Mouse (Mus musculus) MEL (cell line): ENCODE results near the gene Klhl41. TPM values are rescaled to one million over a fixed set of nuclear protein-coding genes. Genes with fewer than 3 reads are reported as not detected.

Source experiments
- DNase-seq: peaks from one replicate; pipeline ENCODE4 v3.0.0; 2011; ENCODE audit warnings: low read depth, low spot score
- H3K27ac ChIP-seq: 2 replicates; pipeline ENCODE4 v1.5.1; 2012; ENCODE audit warnings: low read depth, mild to moderate bottlenecking, control low read depth, low read length, moderate library complexity; ENCODE audit not compliant: control insufficient read depth
- H3K27me3 ChIP-seq, 2 experiments: fragments of 150-350 bp in 1 of 2; sonication (generic) in 1 of 2; 2 replicates each; pipeline ENCODE4 v1.6.1; 2012; ENCODE audit warnings: low read length in 2 of 2, mild to moderate bottlenecking in 2 of 2, improper control_type of control experiment in 1 of 2, moderate library complexity in 1 of 2; ENCODE audit not compliant: insufficient read depth in 2 of 2, control insufficient read depth in 1 of 2
- H3K36me3 ChIP-seq, 2 experiments: 2 replicates each; pipeline ENCODE4 v1.6.1; 2012 to 2014; ENCODE audit warnings: low read length in 2 of 2, improper control_type of control experiment in 1 of 2, inconsistent platforms in 1 of 2, mild to moderate bottlenecking in 1 of 2; ENCODE audit not compliant: insufficient read depth in 2 of 2, control insufficient read depth in 1 of 2
- H3K4me1 ChIP-seq, 2 experiments: fragments of 150-350 bp in 1 of 2; sonication (generic) in 1 of 2; 2 replicates each; pipeline ENCODE4 v1.6.1; 2012; ENCODE audit warnings: low read length in 2 of 2, improper control_type of control experiment in 1 of 2, mild to moderate bottlenecking in 1 of 2; ENCODE audit not compliant: insufficient read depth in 2 of 2, control insufficient read depth in 1 of 2
- H3K4me3 ChIP-seq, 2 experiments: fragments of 150-350 bp in 1 of 2; sonication (generic) in 1 of 2; 2 replicates each; pipeline ENCODE4 v1.5.1; 2012; ENCODE audit warnings: low read depth in 2 of 2, low read length in 2 of 2, mild to moderate bottlenecking in 2 of 2, moderate library complexity in 2 of 2, control low read depth in 1 of 2, improper control_type of control experiment in 1 of 2; ENCODE audit not compliant: control insufficient read depth in 1 of 2, insufficient read depth in 1 of 2
- H3K79me2 ChIP-seq: 2 replicates; pipeline ENCODE4 v1.6.1; 2012; ENCODE audit warnings: mild to moderate bottlenecking, low read length, moderate library complexity; ENCODE audit not compliant: control insufficient read depth, poor library complexity, insufficient read depth
- H3K9ac ChIP-seq: 2 replicates; pipeline ENCODE4 v1.6.1; 2012; ENCODE audit warnings: low read depth, mild to moderate bottlenecking, control low read depth, low read length, moderate library complexity; ENCODE audit not compliant: control insufficient read depth, poor library complexity, severe bottlenecking
- H3K9me3 ChIP-seq: fragments of 150-350 bp; sonication (generic); replicated peaks from 2 replicates; pipeline ENCODE4 v1.6.1; 2012; ENCODE audit warnings: mild to moderate bottlenecking, low read length, improper control_type of control experiment, moderate library complexity; ENCODE audit not compliant: insufficient read depth
- CHD2 ChIP-seq: IDR thresholded peaks from 2 replicates; pipeline ENCODE4 v1.6.1; 2011; ENCODE audit warnings: low read length, improper control_type of control experiment
- CTCF ChIP-seq, 3 experiments: IDR thresholded peaks in 2 of 3; conservative IDR thresholded peaks in 1 of 3; 2 replicates each; pipeline ENCODE4 v1.5.1; 2011 to 2012; ENCODE audit warnings: low read length in 3 of 3, low read depth in 2 of 3, mild to moderate bottlenecking in 2 of 3, improper control_type of control experiment in 1 of 3, inconsistent platforms in 1 of 3, mixed read lengths in 1 of 3, moderate library complexity in 1 of 3; ENCODE audit not compliant: control insufficient read depth in 1 of 3, insufficient read depth in 1 of 3, poor library complexity in 1 of 3, severe bottlenecking in 1 of 3
- EP300 ChIP-seq, 2 experiments: IDR thresholded peaks; 2 replicates each; pipeline ENCODE4 v1.6.1; 2011; ENCODE audit warnings: improper control_type of control experiment in 2 of 2, low read length in 2 of 2, low read depth in 1 of 2, mild to moderate bottlenecking in 1 of 2
- GATA1 ChIP-seq: IDR thresholded peaks from 2 replicates; pipeline ENCODE4 v1.6.1; 2011; ENCODE audit warnings: low read depth, low read length, improper control_type of control experiment
- JUND ChIP-seq: IDR thresholded peaks from 2 replicates; pipeline ENCODE4 v1.6.1; 2011; ENCODE audit warnings: low read depth, mild to moderate bottlenecking, improper control_type of control experiment, low read length
- KAT2A ChIP-seq: conservative IDR thresholded peaks from 2 replicates; pipeline ENCODE4 v1.6.1; 2012; ENCODE audit warnings: low read depth, low read length, improper control_type of control experiment, inconsistent platforms
- MAZ ChIP-seq: IDR thresholded peaks from 2 replicates; pipeline ENCODE4 v1.6.1; 2012; ENCODE audit warnings: low read depth, mild to moderate bottlenecking, inconsistent platforms, low read length, improper control_type of control experiment
- MEF2A ChIP-seq: IDR thresholded peaks from 2 replicates; pipeline ENCODE4 v1.6.1; 2014; ENCODE audit warnings: low read depth, mild to moderate bottlenecking, inconsistent platforms, low read length, improper control_type of control experiment; ENCODE audit not compliant: poor library complexity, insufficient replicate concordance, severe bottlenecking; ENCODE audit errors: extremely low read depth
- POLR2AphosphoS2 ChIP-seq: IDR thresholded peaks from 2 replicates; pipeline ENCODE4 v1.6.1; 2011; ENCODE audit warnings: low read length, improper control_type of control experiment
- POLR2AphosphoS5 ChIP-seq: IDR thresholded peaks from 2 replicates; pipeline ENCODE4 v1.6.1; 2012; ENCODE audit warnings: low read depth, borderline replicate concordance, mild to moderate bottlenecking, inconsistent platforms, low read length, moderate library complexity, mixed read lengths
- SIN3A ChIP-seq: IDR thresholded peaks from 2 replicates; pipeline ENCODE4 v1.6.1; 2012; ENCODE audit warnings: low read length, improper control_type of control experiment, inconsistent platforms
- SMC3 ChIP-seq: IDR thresholded peaks from 2 replicates; pipeline ENCODE4 v1.6.1; 2011; ENCODE audit warnings: low read depth, low read length, improper control_type of control experiment
- TCF12 ChIP-seq: IDR thresholded peaks from 2 replicates; pipeline ENCODE4 v1.6.1; 2014; ENCODE audit warnings: low read depth, mild to moderate bottlenecking, inconsistent platforms, low read length, improper control_type of control experiment, moderate library complexity
- ZC3H11A ChIP-seq: IDR thresholded peaks from 2 replicates; pipeline ENCODE4 v1.6.1; 2012; ENCODE audit warnings: low read depth, mild to moderate bottlenecking, inconsistent platforms, low read length, improper control_type of control experiment
- polyA plus RNA-seq, 2 experiments: library from polyadenylated mRNA; stranded (reverse) in 1 of 2; unstranded in 1 of 2; fragments of >175 nt in 1 of 2; fragments of >200 nt in 1 of 2; gene quantifications; 2 replicates each; pipeline versions ENCODE4 v1.2.1 to v1.2.4; 2012; ENCODE audit warnings: low replicate concordance in 2 of 2, low read depth in 1 of 2; ENCODE audit not compliant: insufficient read length in 2 of 2, insufficient read depth in 1 of 2, missing spikeins in 1 of 2
- total RNA-seq: library from RNA; depleted of rRNA; stranded (reverse); fragments of 300-350 nt; gene quantifications from 2 replicates; pipeline ENCODE4 v1.2.3, GENCODE M21; 2012

Gene Klhl41
- total and polyA plus RNA-seq, 3 experiments, result 0.04 to 0.12 TPM; not detected in 1

GRCm38 (mm10) chr2:69663827-69664476 lies 6.0 kb upstream of the Klhl41 start:
- H3K79me2 ChIP-seq, result no peaks in the 10 kb centered on the region

GRCm38 (mm10) chr2:69667656-69668055 lies 2.3 kb upstream of the Klhl41 start:
- H3K36me3 ChIP-seq, result no peaks in the 10 kb centered on the region
- no peaks in the 10 kb centered on the region for H3K9me3 ChIP-seq
- no peaks in the 10 kb centered on the region for H3K79me2 ChIP-seq
- H3K4me1 ChIP-seq, result no peaks in the 10 kb centered on the region
- H3K27ac ChIP-seq, result no peak overlapping the region
- H3K4me3 ChIP-seq, result no peak overlapping the region
- H3K9ac ChIP-seq, result no peak overlapping the region
- H3K27me3 ChIP-seq, result no peaks in the 10 kb centered on the region
- DNase-seq, result no peak
- TF ChIP-seq MEF2A (no peak), POLR2AphosphoS5 (no peak), JUND (no peak), CHD2 (no peak), SIN3A (no peak), EP300 (IDR thresholded peaks at IDR 0.05; ENCODE audit: low read depth in 1 of 2, low read length in 2 of 2) (no peak), GATA1 (no peak), CTCF (IDR thresholded peaks at IDR 0.05 in 2 of 3, conservative IDR thresholded peaks at IDR 0.05 in 1 of 3; ENCODE audit: control insufficient read depth in 1 of 3, insufficient read depth in 1 of 3, low read depth in 2 of 3, low read length in 3 of 3, poor library complexity in 1 of 3, severe bottlenecking in 1 of 3) (no peak), MAZ (no peak), POLR2AphosphoS2 (no peak), TCF12 (no peak)
- TF ChIP-seq, all 39 proteins: peak for 0

More at GRCm38 (mm10) chr2:69663827-69664476, 6.0 kb upstream of the Klhl41 start:
- no peak overlapping the region for H3K4me3 ChIP-seq
- TF ChIP-seq POLR2AphosphoS2, result no peak
- TF ChIP-seq, all 39 proteins: peak for 0
- Histone ChIP-seq H3K36me3 (no peaks in the 10 kb centered on the region), H3K9ac (no peak overlapping the region), H3K27me3 (no peaks in the 10 kb centered on the region), H3K9me3 (no peaks in the 10 kb centered on the region), H3K4me1 (no peaks in the 10 kb centered on the region), H3K27ac (no peak overlapping the region)
- DNase-seq, result no peak

- Histone ChIP-seq H3K9me3 (no peaks in the 10 kb centered on the region), H3K79me2 (no peaks in the 10 kb centered on the region), H3K27ac (no peak overlapping the region), H3K4me3 (no peak overlapping the region), H3K9ac (no peak overlapping the region), H3K4me1 (no peaks in the 10 kb centered on the region), H3K36me3 (no peaks in the 10 kb centered on the region), H3K27me3 (no peaks in the 10 kb centered on the region)
- TF ChIP-seq CHD2 (no peak), POLR2AphosphoS5 (no peak), ZC3H11A (no peak), KAT2A (no peak), GATA1 (no peak), SMC3 (no peak)
- no peak for DNase-seq
Measured at GRCm38 (mm10) chr2:69668414-69668813, 1.5 kb upstream of the Klhl41 start.
